Mouse (Mus musculus) adrenal gland (tissue): Measurements from ENCODE around the gene Exph5.

Experiments
- intact Hi-C: fragments of 180-260 bp; cut with DNase I; formaldehyde crosslinking; loops from one replicate; pipeline ENCODE4 v1.15.1; 2025

The Exph5 gene

DNA sequence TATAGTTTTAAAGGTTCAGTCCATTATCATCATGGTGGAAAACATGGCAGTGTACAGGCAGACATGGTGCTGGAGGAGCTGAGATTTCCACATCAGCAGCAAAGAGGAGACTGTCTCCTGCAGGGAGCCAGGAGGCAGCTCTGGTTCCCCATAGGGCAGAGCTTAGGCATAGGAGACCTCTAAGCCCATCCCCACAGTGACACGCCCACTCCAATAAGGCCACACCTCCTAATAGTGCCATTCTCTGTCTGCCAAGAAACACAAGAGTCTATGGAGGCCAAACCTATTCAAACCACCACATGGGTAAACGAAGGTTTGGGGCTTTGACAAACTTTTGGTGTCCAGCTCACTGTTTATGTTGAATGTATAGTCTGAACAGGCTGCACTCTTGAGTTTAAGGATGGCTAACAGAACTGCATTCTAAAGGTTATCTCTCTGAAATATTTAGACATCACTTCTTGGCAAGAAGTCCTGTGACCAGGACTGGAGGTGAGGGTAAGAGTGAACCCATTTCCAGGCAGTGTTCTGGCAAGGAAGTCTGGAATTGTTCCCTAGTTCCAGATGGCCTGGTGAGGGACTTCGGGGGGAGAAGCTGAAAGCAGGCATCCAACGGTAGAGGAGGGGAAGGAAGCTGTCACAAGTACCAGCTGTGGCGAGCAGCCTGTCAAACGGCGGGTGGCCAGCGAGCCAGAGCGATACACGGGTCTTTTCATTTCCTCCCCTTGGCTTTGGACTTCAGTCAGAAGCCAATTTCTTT lies 19.6 kb downstream of the Exph5 start:
- intact Hi-C loops = no loop called here

DNA sequence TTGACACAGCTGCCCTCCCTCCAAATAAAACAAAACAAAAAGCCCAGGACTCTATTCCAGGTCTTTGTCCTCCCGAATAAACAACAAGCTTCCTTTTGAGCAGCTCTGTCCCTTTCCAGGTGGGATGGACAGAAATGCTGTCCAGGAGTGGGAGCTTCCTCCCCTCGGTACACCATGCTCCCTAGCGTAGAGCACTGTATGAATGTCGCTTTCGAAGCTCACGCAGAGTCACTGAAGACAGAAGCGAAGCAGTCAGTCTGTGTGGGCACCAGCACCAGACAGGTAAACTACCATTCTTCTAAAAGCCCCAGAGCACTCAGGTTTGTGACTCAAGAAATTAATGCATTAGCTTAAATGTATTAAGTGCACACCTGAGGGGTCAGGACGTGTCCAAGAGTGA lies 20.2 kb downstream of the Exph5 start:
- intact Hi-C loops = no loop called here

DNA sequence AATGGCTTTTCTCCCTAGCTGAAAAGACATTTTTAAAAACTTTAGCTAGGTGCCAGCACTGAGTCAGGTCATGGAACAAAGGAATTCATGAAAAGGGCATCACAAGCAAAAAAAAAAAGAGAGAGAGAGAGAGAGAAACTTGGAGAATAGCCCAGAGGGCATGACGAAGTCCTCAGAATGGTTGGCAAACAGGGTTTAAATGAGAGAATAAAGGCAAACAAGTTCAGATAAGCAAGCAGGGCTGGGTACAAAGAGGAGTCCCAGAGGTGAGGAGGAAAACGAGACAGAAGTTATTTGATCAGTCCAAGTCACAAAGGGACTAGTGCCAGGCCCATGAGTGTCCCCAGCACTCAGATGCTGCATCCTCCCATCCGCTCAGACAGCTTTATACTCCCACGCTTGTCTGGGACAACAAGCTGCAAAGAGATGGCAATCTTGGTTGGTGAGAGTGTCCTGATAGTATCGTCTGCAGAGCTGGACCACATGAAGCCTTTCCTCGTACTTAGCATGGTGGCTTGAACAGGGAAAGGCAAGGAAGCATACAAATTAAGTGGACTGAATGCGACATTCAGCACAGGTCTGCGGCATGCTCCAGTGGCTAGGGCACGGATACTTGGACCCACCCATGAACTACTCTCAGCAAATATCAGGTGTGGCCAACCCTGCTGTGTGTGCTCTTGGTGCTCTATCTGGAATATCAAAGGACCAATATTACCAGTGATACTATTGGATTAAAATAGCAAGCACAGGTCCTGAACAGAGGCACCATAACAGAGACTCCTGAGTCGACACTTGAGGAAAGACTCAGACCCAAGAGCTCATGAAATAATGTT lies 22.2 kb downstream of the Exph5 start:
- intact Hi-C loops = no loop called here

DNA sequence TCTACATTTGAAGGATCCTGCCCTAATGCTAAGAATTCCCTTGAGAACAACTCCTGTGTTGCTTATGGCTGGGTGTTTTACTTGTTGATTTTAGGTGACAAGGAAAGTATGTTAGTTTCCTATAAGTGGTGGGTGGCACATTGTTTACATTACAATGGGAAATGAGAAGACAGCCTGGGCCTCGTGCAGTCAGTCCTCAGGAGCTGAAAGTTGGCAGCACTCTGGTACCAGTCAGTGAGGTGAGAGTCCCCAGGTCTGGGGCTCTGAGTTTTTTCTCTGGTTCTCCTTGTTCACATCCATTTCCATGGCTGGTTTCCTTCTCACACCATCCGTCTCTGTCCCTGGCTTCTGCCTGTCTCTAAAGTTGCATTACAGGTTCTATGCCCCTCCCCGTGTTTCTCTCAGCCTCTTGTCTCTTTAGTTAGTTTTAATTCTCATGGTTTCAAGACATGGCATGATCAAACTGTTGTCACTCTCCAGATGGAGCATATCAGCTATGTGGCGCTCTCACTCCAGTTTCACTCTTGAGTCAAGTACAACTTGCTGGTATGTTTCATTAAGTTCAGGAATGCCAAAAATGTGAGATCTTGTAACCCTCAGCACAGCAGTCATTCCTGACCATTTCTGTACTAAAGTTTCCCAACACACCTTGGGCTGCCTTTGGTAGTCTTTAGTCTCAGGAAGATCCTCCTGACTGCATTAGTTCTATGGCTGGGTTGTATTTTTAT lies 24.1 kb downstream of the Exph5 start:
- intact Hi-C loops = no loop called here

DNA sequence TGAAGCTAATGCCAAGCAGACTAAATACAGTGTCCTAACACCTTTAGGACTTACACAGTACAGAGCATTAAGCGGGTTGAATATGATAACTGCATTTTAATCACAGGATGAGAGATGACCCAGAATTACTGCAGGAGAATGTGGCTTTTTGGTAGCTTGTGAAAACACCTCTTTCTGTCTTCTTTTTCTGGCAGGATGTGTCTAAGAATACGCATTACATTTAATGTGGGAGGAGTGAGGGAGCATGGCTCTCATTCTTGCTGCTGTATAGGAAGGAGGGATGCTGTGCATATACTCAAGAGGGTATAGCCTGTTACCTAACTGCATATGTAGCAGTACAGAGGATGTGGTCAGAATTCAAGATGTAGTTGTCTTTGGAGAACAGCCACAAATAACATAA lies 26.7 kb downstream of the Exph5 start:
- intact Hi-C loops = no loop called here

DNA sequence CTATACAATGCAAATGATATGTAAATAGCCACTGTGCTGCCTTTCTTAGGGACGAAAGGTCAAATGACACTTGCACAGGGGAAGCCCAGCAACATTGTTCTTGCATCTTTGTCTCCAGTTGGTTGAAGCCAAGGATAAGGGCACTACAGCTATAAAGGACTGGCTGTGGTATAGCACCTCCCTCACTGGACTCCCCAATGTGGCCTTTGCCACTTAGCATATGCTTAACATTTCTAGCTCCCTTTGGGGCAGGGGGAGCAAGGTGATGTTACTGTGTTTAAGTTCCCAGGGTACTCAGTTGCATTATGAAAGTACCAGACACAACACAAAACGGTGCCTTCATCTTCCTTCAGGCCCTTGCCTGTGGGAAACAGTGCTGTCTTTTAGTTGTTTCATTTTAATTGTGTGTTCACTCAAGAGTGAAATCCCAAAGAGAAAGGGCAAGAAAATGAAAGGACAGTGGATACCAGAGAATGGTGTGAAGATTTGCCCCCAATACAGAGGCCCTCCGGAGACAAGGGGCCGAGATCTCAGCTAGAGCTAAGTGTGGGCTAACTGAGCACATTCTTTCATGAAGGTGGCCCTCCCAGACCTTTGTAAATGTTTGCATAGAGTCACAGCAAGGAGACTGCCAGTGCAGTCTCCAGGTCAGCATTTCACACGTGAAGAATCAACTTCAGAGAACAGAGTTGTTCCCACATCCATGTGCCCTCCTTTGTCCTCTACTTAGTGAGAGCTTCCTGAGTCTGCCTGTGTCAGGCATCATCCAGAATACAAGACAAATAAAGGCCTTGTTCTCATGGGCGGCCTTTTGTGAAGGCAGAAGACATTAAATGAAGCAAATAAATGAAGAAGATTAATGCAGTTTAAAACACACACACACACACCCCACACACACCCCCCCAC lies 28.1 kb downstream of the Exph5 start:
- intact Hi-C loops = no loop called here

DNA sequence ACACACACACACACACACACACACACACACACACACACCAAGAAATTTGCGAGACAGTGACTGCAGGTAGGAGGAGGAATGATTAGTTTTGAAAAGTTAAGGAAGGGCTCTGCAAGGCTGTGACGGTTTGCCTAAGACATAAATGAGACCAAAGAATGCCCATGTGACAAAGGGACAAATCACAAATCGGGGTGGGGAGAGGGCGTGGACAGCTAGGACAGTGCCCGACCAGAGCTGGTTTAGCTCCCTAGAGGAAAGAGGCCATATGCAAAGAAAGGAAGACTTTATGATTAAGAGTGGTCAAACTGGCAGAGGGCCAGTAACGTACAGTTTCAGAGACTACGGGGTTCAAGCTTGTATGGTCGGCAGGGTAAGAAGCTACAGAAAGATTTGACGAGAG lies 28.8 kb downstream of the Exph5 start:
- intact Hi-C loops = no loop called here

DNA sequence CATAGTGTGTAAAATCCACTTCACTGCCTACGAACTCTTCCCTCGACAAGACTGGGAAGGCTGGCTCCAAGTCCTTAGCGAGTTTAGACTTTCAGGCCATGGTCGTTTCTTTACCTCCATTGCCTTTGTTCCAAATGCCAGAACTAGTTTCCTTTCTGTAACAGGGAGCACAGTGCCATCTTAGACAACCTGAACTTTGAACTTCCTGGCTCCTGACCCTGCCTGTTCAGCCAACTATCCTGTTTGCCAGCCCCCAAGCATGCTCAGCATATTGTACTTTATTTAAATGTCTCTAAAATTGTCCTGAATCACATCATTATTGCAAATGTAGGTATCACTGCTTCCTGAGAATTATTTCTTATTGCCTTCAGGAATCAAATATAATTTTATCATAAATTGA lies 32.0 kb downstream of the Exph5 start:
- intact Hi-C loops = no loop called here

DNA sequence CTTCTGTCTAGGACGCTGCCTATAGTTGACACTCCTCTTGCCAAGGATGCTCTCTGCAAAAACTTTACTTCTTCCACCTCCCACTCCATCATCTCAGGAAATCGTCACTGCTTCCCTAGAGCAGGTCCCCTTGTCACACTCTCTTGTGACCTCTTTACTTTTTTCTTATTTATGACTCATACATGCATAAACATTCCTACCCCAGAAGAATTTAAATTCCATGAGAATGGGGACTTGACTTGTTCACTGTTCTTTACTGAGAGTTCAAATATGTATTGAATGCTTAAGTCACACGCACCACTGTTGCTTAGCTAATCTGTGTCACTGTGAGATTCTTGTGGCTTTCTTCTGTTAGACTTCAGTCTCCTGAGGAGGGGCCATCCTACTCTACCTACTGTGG lies 33.7 kb downstream of the Exph5 start:
- intact Hi-C loops = no loop called here

DNA sequence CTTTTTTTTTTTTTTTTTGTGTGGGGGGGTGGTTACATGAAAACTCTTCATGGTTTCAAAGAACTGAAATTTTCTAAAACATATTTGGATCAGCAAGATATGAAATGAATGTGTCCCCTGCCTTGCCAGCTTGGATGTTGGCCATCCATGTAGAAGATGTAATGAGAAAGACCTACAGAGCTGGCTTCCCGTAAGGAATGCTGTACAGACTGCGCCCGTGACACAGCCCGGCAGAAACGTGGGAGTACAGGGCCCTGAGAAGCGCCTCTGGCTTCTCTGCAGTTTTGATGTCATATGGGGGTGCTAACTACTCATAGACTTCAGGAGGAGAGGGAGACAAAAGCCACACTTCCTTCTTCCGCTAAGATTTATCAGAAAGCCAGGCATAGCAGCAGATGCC lies 38.1 kb downstream of the Exph5 start:
- intact Hi-C loops = no loop called here

DNA sequence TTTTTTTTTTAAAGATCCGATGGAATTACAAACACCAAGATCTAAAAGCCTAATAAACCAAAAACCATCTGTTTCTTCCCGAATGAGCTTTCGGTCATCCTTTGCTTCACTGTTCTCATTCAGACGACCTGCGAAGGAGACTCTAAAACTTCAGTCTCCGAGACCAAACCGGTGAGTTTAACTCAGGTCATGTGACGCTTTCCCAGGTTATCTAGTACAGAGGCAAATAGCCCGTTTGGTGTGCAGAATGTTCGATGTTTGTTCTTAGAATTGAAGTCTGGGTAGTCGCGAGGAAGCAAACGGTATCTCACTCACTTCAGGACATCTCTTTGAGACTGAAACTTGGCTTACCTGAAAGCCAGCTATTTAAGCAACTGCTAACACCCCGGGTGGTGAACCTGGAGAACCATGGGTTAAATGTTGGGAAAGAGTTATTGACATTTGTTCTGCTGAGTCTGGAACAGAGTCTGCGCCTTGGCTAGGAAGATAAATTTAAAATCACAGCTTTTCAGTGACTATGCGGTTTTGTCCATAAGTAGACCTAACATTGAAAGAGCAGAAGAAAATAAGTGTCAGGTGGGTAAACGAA lies 39.0 kb downstream of the Exph5 start:
- intact Hi-C loops = no loop called here

DNA sequence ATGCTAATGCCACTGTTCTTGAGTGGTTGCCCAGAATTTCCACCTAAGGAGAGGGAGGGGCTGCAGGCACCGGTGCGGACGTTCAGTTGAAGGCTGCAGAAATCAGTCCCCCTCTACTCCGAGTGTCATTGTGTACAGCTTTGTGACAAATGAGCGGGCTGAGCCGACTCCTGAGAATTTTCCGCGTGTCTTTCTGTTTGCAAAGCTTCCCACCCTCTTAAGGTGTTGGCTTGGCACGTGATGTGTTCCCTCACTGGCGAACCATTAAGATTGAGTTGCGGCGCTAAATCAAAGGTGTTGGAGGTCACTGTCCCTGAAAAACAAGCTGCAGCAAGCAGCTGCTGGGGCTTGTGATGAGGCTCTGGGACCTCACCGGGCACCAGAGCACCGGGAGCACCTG lies 39.5 kb downstream of the Exph5 start:
- intact Hi-C loops = no loop called here

DNA sequence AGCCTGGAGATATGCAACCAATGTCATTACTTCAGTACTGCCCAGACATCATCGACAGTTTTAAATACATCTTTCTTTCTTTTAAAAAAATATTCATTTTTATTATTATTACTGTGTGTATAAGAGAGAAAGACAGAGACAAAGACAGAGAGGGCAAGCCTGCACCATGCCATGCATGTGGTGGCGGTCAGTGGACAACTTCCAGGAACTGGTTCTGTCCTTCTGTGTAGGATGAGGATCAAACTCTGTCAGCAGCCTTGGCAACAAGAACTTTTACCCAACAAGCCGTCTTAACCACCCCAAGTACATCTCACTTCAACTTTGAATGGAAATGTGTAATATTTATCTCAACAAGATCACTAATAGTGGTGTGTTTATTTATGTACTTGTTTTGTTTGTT lies 40.5 kb downstream of the Exph5 start:
- intact Hi-C loops = no loop called here

DNA sequence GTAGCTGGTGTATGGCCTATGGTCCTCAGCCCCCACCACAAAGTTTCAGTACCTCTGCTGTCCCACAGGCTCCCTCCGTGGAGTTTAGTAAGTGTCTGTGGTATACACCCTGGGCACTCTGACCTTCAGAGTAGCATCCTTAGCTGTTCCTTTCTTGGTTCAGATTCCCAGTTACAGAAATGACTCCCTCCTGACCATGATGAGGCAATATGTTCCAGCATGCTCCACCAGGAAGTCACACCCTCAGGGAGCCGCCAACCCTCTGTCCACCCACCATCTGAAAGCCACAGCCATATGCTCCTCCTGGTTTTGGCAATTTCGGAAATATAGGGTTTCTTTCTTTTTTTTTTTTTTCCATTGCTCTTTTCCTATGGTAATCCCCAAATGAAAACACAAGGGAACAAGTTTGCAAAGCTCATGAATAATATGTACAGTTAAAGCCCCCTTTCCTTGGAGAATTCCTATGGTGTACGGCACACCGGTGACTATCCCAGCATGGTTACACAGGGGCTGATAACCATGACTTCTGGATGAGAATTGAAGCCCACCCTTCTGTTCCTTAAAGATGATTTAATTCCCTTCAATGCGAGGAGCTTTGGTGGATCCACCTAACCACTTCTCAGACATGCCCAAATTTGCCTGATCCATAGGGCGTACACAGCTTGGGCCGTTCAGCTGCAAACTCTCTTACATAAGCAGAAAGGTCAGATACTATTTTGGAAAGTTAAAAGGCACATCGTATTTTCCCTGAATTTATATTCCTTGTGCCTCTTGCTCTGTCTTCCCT lies 43.4 kb downstream of the Exph5 start:
- intact Hi-C loops = no loop called here

DNA sequence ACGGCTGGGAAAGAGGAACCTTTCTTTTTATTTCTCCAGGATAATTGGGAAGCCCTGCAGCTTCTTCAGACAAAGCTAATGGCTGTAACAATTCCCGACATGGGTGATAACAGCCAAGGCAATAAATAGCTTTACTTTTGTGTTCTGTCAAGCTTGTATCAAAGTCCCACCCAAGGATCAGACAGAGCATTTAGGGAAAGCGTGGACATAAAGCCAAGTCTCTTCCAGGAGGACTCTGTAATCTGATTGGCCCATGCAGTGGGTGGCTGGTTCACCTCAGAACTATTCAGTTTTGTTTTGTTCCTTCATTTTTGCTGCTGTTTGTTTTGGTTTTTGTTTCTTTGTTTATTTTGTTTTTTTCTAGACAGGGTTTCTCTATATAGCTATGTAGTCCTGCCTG lies 44.3 kb downstream of the Exph5 start:
- intact Hi-C loops = no loop called here

DNA sequence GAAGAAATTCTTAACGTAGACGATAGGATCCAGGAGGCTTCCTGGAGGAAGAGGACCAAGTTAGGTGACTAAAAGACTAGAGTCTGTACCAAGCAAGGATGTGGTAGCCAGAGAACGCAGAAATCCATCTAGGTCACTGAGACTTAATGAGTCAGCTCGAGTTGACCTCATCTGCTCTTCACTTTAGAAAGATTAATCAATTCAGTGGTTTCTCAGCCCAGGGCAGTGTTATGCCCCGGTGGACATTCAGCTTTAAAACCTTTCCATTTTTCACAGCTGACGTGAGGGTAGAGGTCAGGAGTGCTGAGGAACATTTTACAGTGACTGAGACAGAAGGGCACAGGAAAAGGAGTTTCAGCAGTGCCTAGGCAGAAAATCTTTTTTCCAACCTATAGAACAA lies 44.9 kb downstream of the Exph5 start:
- intact Hi-C loops = no loop called here

DNA sequence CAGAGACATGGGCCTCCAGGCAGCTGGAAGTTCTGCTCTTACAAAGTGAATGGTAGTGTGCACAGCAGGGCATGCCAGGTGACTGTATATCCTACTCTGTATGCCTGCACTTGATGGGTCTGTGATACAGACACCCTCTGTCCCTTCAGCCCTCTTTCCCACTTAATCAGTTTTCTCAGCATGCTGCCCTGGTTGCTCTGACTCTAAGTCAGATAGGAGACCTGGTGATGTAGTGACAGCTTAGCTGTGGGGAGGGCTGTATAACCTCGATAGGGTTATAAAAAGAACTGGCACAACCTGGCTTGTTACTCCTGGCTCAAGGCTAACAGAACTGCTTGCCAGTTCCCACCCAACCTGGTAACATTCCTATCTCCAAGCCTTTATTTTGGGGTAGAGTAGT lies 47.7 kb downstream of the Exph5 start:
- intact Hi-C loops = no loop called here

DNA sequence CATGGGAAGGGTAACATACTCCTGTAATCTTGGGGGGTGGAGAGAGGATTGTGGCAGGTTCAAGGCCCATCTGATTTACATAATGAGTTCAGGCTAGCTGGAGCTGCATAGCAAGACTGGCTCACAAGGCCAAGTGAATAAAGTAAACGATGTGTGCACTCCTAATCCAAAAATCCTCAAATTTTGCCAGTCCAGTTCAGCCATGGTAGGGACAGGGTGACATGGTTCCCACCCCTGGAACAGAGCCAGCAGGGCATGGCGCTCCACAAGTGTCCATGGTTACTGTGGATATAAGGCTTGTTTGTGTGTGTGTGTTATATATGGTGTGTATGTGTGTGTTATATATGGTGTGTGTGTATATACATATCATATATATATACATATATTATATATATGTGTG lies 48.9 kb downstream of the Exph5 start:
- intact Hi-C loops = no loop called here

DNA sequence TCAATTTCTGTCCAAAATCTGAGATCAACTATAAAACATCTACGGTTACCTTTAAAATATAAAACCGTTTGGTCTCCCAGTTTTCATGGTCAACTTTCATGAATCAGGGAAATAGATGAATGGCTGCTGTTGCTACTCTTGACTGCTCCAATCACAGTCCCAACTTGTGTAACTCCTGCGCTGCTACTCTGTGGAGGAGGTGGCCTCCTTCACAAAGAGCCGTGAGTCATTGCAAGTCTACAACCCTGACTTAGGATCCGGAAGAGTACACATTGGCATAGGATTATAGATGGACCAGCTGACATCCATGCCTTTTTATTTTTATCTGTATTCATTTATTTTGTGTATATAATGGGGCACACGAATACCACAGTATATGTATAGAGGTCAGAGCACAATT lies 50.4 kb downstream of the Exph5 start:
- intact Hi-C loops = no loop called here

DNA sequence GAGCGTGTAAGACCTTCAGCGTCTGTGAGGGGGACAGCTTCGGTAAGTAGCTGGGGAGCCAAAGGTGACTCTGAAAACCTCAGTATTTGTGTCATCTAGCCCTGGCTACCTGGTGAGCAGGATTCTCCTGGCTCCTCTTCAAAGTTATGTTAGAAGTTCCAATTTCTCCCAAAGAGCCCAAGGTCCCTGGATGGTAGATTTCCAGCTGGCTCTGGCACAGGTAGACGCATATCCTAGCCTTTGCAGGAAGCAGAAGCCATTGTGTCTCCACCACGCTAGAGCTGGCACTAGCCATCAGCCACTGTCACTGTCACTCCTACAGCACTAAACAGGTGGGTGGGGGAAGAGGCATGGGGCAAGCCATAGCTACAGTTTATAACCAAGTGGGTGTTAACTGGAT lies 51.7 kb downstream of the Exph5 start:
- intact Hi-C loops = no loop called here
